Mouse (Mus musculus) embryo, embryonic 11 days (tissue): ENCODE measurements at regions not wholly inside any gene's neighbourhood (a gene's known extent, or its start where the extent isn't known, plus 50 kb on each side); places are given as distances from the start of the nearest gene placed in this dataset.
"Not testable (repeated sequence)": the region's sequence is repeated elsewhere in the genome, so short reads cannot be mapped to it uniquely, and the experiment has no call there.

Experiments
- DNase-seq: peaks from one replicate; pipeline ENCODE4 v3.0.0-alpha.2; 2015

DNA sequence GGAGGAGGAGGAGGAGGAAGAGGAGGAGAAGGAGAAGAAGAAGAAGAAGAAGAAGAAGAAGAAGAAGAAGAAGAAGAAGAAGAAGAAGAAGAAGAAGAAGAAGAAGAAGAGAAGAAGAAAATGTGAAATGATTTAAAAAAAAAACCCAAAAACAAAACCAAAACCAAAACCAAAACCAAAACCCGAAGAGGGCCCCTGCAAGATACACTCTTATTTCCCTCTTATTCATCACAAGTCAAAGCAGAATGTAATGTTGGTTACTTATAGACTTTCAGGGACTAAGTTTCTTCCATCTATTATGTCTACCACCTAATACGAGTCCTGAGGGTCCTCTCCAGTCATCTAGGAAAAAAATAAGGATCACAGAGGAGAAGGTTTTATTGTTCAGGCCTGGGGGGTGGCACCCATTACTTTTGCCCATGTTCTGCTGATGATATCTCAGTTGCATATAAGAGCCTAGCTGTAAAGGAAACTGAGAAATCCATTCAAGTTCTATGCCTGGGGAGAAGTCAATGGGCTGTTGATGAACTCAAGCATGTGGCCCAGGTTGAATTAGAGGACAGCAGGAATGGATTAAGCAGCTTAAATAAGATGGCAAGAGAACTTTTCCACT is 118.0 kb downstream of the Gm5426 start:
- no peak for DNase-seq

DNA sequence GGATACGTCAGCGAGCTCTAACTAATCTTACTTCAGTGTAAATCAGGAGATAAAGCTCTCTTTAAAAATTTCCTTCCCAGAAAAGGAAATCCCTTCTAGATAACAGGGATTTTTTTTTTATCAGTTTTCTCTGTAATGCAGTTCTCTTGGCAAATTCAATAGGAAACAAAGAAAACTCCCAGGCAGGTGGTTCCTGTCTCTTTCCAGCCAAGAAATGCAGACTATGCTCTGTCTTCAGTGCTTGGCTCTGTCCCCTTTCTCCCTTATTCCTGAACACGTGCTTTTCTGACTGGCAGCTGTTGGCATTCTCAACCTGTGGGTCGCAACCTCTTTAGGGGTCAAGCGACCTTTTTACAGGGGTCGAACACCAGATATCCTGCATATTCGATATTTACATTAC is 121.5 kb downstream of the Gm5426 start:
- no peak for DNase-seq

GRCm38 (mm10) chr10:96259242-96259641 is 122.8 kb downstream of the Gm5426 start:
- no peak for DNase-seq

DNA sequence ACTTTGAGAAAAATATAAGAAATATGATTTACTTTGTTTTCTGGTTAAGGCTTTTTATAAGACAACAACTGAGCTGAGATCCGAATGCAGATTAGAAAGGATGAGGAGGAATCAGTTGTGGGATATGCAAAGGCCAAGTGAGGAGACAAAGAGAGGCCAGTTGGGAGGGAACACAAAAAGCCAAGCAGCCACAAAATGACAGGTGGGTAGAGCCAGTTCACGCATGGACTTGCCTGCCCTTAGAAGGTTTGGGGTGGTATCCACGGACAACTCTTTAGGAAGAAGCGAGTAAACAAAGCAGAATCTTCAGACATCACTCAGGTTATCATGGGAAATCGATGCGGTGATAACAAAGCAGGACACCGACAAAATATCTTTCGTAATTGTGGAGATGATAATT is 123.2 kb downstream of the Gm5426 start:
- no peak for DNase-seq

DNA sequence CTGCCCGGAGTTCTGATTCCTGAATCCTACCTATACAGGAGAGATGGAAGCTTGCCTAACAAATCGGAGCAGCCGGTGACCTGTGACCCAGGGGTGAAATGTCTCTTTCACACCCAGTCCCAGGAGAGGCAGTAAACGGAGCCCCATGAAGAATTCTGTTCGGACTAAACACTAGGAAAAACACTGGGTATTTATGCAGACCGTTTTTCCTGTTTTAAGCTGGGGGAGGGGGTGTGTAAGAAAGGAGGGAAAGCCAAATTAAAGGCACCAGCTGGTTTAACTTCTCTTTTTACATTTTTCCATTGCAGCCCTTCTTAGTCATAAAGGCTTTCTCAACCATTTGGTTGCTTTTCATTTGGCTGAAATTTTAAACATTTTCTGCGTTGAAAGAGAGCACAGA is 127.1 kb downstream of the Gm5426 start:
- DNase-seq: peak; percentile 69

GRCm38 (mm10) chr10:96264433-96264832 is 128.0 kb downstream of the Gm5426 start:
- peak; percentile 25 for DNase-seq

GRCm38 (mm10) chr10:96264866-96265265 is 128.5 kb downstream of the Gm5426 start:
- DNase-seq: peak; percentile 12

- peak; percentile 10 for DNase-seq
Observed at GRCm38 (mm10) chr10:96266100-96266735, 129.8 kb downstream of the Gm5426 start.

DNA sequence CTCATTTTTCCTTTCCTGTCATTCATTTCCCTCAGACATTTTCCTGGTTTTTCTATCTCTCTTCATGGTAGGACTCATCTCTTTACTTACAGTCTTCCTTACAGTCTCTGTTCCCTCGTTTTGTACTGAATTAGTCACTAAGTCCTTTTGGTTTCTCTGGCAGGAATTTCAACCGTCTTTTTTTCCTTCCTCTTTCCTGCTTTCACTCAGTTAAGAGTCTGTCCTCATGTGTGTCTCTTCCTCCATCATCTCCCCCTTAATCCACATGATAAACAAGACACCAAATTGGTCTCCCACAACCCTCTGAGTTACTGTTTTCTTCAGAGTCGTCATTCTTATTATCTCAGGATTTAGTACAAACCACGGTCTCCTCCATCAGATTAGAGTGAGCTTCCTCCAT is 131.2 kb downstream of the Gm5426 start:
- no peak for DNase-seq

DNA sequence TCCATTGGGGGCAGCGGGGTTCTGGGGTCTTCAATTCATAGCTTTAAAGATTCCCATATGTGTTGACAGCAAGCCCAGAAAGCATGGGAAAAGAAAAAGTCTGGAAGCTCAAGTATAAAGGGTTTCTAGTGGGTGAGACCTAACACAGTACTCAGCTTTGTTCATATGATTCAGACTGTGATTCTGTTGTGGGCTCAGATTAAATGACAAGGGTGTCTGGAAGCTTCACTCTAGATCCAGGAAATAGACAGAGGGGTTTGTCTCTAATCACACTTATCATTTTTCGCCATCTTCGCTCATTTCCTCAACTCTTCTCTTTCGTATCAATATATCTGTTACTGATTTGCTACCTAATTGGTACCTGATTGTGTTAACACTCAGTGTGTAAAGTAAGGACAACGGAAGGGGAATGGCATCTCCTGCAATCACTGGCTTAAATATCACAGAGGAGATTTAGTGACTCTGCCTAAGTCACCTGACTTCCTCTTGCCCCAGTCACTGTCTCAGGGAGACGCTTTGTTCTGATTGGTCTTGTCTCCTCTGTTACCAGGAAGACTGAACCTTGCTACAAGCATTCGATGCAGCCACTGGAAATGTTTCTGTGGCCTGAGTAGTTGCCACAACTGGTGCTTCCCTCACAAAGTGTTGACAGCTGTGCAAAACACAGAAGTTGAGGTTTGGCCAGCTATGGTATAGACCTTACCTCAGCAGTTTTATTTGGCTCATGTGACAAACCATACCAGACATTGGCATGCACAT is 137.4 kb downstream of the Gm5426 start:
- DNase-seq: no peak

- no peak for DNase-seq
Observed at GRCm38 (mm10) chr10:96280149-96280548, 143.7 kb downstream of the Gm5426 start.

DNA sequence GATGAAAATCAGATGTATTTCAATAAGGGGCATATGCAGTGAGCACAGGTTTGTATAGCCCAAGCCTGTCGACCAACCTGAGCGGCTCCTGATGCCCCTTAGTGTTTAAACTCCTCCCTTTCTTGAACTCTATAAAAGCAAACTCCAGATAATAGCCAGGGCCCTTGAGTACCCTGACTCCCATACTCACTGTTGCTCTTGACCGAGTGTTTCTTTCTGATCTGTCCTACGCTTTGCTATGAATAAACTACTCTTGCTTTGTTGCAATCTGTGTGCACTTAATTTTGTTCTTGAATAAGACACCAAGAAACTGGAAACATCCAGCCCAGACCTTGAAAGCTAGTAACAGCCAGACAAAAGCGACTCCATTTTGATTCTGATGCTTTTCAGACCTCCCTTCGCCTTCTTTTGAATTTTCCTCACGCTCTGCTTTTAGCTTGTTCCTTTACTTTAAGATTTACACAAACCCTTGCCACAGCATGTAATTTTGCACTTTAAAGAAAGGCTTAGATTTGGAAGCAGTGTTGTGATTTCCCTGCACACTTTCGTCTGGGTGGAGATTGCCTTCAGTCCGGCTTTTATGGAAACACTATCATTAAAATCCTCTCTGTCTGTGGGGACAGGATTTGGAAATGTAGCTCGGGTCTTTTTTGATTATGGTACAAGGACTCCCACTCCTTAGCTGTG is 149.1 kb downstream of the Gm5426 start:
- DNase-seq: no peak

GRCm38 (mm10) chr10:96286094-96286485 is 149.7 kb downstream of the Gm5426 start:
- no peak for DNase-seq

DNA sequence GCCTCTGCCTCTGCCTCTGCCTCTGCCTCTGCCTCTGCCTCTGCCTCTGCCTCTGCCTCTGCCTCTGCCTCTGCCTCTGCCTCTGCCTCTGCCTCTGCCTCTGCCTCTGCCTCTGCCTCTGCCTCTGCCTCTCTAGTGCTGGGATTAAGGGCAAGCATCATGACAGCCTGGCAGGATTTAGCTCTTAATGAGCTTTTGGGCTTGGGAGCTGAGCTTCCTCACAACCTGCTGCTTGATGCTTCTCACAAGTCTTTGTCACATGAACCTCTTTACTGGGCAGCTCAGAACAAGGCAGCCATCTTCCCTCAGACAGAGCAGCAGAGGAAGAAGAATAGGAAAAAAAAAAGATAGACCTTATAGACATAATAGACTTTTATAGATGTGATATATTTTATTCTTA is 152.6 kb downstream of the Gm5426 start:
- not testable (repeated sequence) for DNase-seq

DNA sequence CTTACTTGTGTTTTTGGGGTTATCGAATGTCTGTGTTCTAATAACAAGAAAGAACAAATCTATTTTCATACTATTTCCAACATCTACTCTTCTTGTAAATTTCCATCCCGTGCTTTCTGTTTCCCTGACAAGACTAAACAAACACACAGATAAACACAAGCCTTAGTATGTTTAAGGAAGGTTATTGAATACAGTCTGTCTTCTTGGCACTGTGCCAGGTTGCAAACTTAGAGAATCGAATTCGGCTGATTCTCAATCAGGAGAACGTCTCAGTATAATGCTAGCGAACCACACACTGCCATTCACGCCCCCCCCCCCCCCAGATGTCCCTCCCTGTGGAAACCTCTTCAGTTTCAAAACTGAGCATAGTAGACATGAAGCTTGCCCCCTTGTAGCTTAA is 157.2 kb downstream of the Gm5426 start:
- no peak for DNase-seq

DNA sequence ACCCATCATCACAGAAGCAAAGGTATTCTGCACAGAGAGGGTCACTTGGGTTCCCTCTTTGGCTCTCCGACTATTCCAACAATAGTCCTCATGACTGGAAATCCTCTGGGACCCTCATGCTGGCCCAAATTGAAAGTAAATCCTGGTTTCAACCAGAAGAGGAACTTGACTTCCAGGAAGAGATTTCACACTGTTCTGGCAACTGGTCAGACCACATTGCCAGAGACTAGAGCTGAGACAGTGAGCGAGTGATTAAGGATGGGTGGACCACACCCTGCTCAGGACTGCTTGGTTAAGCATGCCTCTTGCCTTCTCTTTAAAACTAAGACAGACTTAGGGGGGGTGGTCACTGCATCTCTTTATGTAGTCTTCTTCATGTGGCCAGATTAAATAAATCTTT is 158.3 kb downstream of the Gm5426 start:
- no peak for DNase-seq

GRCm38 (mm10) chr10:96297658-96298057 is 161.3 kb downstream of the Gm5426 start:
- DNase-seq: no peak

- DNase-seq: no peak
Observed at GRCm38 (mm10) chr10:96298566-96298965, 162.2 kb downstream of the Gm5426 start.

GRCm38 (mm10) chr10:96305701-96306100 is 169.3 kb downstream of the Gm5426 start:
- no peak for DNase-seq

DNA sequence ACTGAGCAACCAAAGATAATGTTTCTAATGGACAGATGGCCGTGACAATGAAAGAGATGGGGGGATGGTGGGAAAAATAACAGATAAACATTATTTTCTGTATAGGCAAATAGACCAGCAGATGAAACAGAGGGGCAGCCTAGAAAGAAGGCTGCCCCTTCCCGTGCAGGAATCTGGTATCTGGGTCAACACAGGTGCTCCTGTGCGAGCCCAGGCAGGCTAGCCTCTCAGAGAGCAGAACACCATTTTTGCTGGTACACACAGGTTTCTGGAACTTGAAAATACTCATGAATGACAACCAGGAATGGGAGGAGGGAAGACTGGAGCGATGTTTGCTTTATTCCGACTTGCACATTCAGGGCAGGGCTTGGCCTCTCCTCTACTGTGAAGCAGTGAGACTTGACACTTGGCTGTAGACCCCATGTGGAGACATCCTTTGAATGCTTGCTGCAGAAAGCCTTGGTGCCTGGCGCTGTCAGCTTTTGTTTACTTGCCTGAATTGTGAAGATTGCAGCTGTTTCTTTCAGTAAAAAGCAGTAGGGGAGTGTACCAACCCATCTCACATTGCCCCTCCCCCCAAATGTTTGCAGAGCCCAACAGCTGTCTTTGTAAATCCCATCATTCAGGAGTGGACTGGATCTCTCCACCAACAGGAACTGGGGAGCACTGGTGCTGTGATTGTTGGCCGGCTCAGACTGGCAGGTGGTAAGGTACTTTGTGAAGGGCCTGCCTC is 172.5 kb downstream of the Gm5426 start:
- peak; percentile 80 for DNase-seq

GRCm38 (mm10) chr10:96309766-96310165 is 173.4 kb downstream of the Gm5426 start:
- DNase-seq: no peak

- no peak for DNase-seq
Observed at GRCm38 (mm10) chr10:96325297-96325696, 188.9 kb downstream of the Gm5426 start.
